Mouse (Mus musculus): ENCODE results near the gene Gm45261. TPM values are rescaled to one million over a fixed set of nuclear protein-coding genes. Genes with fewer than 3 reads are reported as not detected.

Gene Gm45261
- total RNA-seq (2021): not detected

DNA sequence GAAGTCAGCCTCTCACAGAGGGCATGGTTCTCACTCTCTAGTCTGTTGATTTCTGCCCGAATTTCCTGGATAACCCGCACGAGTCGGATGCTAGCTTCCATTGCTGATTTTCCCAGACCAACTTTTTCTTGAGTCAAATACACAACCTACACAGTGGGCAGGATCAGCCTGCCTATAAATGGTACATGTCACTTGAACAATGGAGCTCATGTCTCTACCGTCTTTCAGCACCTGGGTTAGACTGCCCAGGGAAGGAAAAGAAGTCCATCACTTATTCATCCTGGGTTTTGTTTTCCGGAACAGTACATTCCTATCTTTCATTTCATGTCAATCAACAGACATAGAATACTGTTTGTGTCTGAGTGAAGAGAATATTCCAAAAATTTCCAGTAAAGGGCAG is at the start of gene Gm45261:
Gene Gm45261 (minus strand): TSS at position 101 of the 400 bp plus-strand sequence.
- intact Hi-C loops (cut with DNase I): no loop called here
- DNase-seq: no peak

GRCm38 (mm10) chr1:80504757-80505156 is 43.5 kb upstream of the Gm45261 start:
- intact Hi-C loops (cut with DNase I): no loop called here
- DNase-seq: no peak

- intact Hi-C loops (cut with DNase I): no loop called here
- no peak for DNase-seq
Observed at GRCm38 (mm10) chr1:80504081-80504480, 42.8 kb upstream of the Gm45261 start.

DNA sequence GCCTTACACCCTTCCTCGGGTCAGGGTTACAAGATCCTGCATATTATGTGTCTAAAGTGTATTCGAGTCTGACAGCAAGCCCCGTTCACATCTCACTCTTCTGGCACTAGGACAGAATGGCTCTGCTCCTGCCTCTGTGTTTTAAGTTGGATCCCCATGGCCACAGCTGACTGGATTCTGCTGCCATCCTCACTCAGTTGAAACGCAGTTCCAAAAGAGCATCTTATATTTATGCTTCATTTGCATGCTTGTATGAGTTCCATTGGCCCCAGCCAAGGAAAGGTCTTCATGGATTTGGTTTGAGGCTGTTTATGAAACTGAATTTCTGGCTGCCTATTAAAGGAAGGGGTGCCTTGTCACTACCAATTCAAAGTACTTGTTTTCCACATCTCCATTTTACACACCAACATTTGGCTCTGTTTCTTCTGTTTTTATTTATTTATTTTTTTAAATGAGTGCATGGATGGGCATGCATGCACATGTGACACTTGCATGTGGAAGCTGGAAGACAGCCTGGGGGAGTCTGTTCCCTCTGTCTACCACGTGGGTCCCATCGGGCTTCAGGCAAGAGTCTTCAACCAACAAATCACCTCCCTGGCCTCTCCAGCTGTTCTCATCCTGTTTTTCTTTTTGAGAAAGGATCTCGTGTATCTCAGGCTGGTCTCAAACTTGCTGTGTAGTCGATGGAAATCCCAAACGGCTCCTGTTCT is 41.4 kb upstream of the Gm45261 start:
- intact Hi-C loops (cut with DNase I): no loop called here

DNA sequence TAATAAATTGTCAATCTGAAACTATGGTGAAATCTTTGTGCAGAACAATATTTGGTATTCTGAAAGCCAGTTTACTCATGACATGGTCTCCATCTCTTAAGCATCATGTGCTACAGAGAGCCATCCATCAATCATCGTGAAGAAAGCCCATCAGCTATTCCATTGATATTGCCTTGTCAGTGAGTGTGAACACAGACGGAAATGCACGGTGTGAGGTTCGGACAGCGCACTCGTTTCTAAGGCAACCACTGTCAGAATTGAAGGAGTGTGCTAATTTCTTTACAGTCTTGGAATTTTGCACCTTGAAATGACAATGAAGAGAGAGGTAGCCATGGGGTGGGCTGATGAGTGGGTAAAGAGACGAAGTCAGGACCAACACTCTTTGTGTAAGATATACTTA is 38.0 kb upstream of the Gm45261 start:
- intact Hi-C loops (cut with DNase I): no loop called here
- DNase-seq: no peak

More for the DNA sequence above, 41.4 kb upstream of the Gm45261 start:
- no peak for DNase-seq

DNA sequence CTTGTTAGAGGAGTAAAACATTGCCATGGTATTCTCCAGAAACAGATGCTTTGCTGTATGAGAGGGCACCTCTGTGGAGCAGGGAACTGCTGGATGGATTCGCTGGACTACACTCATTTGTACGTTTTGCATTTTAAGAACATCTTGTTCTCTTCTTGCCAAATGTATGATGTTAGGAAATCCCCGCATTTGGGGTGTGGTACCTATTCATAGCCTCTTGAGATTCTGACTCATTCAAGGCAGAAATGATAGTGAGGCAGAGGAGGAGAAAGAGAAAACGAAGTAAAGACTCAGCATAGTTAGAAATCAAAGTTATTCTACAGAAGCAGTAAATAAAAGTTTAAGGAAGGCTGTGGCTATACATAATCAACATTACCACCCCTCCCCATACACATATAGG is 35.1 kb upstream of the Gm45261 start:
- no peak for DNase-seq
- intact Hi-C loops (cut with DNase I): no loop called here

DNA sequence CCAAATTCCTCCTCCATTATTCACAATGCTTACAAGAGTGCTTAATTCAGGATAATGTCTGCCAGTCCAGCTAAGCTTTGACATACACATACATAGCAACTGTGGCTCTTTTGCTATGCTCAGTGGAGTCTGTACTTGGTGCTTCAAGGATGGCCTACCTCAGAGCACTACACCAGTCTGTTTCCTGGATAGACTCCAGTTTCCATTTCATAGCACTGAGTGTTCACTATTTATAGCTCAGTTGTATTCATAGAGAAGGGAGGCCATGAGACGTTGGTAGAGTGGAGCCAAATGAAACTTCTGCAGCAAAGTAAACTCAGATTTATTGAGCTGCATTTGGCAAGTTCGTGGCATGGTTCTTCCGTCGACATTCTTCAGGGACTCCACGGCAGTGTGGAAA is 22.2 kb upstream of the Gm45261 start:
- no peak for DNase-seq
- intact Hi-C loops (cut with DNase I): no loop called here

GRCm38 (mm10) chr1:80474942-80475341 is 13.7 kb upstream of the Gm45261 start:
- no peak for DNase-seq
- intact Hi-C loops (cut with DNase I): no loop called here

- intact Hi-C loops (cut with DNase I): no loop called here
- no peak for DNase-seq
Observed at GRCm38 (mm10) chr1:80472395-80472794, 11.1 kb upstream of the Gm45261 start.

DNA sequence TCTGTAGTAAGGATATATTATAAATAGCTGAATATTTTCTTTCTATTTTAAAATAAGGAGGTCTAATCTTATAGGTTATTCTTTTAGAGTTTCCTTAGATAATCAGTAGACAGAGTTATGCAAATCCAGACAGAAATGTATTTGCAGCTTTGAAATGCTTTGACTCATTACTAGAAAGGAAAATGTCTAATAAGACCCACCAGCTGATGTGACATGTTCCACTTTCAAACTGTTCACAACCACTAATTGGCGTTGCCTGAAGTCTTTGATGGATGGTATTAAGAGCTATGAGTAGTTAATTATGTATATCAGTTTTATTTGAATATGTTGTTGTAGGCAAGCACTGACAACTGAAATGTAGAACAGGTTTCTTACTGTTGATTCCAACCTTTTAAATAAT is 1.3 kb downstream of the Gm45261 start:
- intact Hi-C loops (cut with DNase I): no loop called here
- DNase-seq: no peak

- intact Hi-C loops (cut with DNase I): no loop called here
- DNase-seq: no peak
Observed at GRCm38 (mm10) chr1:80459477-80459876, 1.8 kb downstream of the Gm45261 start.

DNA sequence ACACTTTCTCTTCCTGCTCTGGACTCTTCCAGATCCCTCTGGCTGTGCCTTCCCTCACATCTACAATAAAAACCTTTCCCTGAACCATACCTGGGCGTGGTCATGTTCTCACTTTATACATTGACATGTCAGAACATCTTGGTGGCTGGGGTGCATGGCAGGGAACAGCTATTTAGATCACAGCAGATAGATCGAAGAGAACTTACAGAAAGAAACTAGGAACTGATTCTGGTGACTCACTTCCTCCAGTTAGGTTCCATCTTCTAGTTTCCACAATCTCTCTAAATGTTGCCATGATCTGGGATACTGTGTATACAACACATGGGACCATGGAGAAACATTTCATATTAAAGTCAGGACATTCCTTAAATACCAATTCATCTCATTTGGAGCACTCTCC is 7.3 kb downstream of the Gm45261 start:
- intact Hi-C loops (cut with DNase I): no loop called here
- DNase-seq: no peak

DNA sequence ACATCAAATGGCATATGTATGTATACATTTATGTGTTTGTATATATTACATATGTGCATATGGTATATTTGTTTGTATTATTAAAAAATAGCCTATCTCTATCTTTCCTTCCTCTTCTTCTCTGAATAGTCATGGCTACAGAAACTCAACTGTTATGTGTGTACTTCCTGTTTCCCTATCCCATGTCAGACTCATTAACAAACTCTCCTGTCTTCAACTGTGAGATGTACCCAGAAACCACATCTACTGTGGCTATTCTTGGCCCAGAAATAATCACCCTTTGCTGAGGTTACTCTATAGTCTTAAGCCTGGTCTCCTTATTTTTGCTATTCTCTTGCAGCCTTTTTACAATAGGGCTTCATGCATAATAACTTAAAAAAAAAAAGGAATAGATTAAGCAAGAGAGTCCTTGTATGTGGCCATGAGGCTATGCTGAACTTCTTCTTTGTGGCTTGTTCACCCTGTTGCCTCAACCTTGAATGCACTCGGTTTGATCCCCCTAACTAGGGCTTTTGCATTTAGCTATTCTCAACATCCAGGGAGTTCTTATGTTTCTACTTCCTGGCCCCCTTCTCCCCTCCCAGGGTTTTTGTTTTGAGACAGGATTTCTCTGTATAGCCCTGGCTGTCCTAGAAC is 9.2 kb downstream of the Gm45261 start:
- intact Hi-C loops (cut with DNase I): no loop called here

DNA sequence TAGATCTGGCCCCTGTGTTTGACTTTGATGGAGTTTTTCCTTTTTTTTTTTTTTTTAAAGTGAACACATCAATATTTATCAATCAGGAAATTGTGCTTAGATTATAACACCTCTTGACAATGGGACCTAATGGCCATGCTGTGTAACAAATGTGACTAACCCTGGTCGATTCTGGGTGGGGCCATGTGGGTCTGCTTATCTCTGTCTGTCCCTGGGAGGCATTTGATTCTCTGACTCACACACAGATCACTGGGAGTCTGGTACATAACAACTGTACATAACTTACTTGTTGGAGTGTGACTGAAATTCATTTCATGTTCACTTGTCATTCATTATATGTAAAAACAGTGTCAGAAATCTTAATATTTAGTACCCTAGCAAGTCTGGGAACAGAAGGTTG is 13.7 kb downstream of the Gm45261 start:
- DNase-seq: no peak
- intact Hi-C loops (cut with DNase I): no loop called here

More for the DNA sequence above, 9.2 kb downstream of the Gm45261 start:
- no peak for DNase-seq

DNA sequence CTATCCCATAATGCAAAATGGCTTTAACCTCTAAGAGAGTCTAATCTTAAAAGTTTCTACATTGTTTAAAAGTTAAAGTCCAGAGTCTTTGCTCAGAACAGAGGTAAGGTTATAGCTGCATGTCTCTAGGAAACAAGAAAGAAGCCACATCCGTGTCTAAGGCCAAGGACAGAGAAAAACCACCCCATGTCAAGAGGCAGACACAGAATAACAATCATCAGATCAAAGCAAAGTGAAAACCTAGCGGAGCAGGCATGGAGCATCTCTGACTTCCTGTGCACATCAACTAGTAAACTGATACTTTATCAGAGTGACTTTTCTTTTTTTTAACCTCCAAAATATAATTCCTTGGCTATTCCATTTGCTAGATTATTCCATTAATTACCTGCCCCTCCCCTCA is 20.3 kb downstream of the Gm45261 start:
- no peak for DNase-seq
- intact Hi-C loops (cut with DNase I): no loop called here

DNA sequence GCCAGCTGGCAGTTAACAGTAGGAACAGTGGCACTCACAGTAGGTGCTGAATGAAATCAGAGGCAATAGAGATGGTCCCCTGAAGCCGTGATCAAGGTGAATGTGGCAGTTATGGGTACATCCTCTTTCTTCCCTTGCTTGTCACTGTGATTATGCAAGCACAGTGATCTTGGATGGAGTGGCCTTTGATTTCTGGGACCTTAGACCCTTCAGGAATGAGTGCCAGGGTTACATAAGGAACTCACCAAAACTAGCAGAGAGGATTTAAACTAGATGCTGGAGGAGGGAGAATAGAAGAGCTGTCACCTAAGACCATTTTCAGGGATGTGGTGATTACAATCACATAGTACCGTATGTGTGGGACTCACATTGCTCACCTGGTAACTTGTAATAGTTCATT is 22.7 kb downstream of the Gm45261 start:
- intact Hi-C loops (cut with DNase I): no loop called here
- DNase-seq: no peak

- no peak for DNase-seq
- intact Hi-C loops (cut with DNase I): no loop called here
Observed at GRCm38 (mm10) chr1:80427946-80428345, 33.3 kb downstream of the Gm45261 start.

DNA sequence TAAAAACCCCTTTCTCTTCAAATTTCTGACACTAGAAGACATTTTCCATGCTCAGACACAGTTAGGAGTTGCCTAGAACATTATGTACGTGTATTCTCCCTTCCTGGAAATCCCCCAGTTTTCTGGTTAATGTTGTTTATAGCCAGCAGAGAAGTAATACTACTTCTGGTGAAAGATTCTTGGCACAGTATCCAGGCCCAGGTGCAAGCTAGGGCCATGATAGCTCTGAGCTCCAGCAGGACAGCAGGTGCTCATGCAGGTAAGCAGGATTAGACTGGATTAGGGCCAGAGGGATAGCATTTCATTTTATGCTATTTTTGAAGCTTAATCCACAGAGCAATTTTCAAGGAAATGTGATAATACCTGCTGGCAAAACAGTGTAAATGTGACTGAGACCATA is 33.8 kb downstream of the Gm45261 start:
- no peak for DNase-seq
- intact Hi-C loops (cut with DNase I): no loop called here

- intact Hi-C loops (cut with DNase I): no loop called here
- DNase-seq: no peak
Observed at GRCm38 (mm10) chr1:80424666-80425065, 36.6 kb downstream of the Gm45261 start.

GRCm38 (mm10) chr1:80418321-80419045 is 42.8 kb downstream of the Gm45261 start:
- intact Hi-C loops (cut with DNase I): loop anchor here (10.0 kb wide), 1 partner anchor 96 kb away; no protein-coding TSS in a partner anchor
- no peak for DNase-seq

DNA sequence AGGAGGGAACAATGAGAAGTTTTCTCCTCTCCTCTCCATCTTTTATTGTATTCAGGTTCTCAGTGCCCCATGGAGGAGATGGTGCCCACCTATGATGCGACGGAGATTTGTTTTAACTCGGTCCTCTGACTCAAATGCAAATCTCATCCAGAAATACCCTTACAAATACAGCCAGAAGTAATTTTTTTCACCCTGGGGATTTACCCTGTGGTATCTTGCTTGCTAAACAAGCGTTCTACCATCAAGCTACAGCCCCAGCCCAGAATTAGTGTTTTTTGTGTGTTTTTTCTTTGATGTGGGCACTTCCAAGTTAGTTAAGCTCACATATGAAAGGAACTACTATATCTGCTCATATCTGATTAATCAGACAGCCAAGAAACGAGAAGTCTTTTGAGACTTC is 44.9 kb downstream of the Gm45261 start:
- DNase-seq: no peak
- intact Hi-C loops (cut with DNase I): loop anchor here (10.0 kb wide), 1 partner anchor 98 kb away; no protein-coding TSS in a partner anchor

DNA sequence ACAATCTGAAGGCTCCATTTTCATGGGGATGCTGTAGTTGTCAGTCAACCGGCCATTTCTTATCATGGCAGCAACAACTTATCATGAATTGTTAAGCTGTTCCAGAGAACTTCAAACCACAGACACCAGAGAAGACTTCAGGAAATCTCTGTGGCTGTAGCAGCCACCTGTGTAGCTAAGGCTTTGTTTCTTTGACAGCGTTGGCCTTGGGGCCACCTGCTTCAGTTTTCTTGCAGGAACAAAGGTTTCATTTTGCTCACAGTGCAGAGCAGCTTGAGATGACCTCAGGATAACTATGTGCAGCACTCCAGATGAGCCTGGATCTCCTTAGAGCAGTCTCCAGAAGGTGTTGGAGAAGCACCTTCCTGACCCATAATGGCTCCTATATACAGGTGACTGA is 48.7 kb downstream of the Gm45261 start:
- DNase-seq: no peak
- intact Hi-C loops (cut with DNase I): loop anchor here (10.0 kb wide), 1 partner anchor 102 kb away; no protein-coding TSS in a partner anchor

All from heart, postnatal 36 days (tissue).